Mouse (Mus musculus) lung, embryonic 14.5 days (tissue): ENCODE measurements around the gene Shroom2. TPM values are rescaled to one million over a fixed set of nuclear protein-coding genes. Genes with fewer than 3 reads are reported as not detected.

Source experiments
- ATAC-seq: fragments of 200-750 bp; cut with Nextera tagmentation; 2 replicates; pipeline ENCODE4 v1.8.0; 2017; ENCODE audit warnings: mild to moderate bottlenecking, moderate TSS enrichment, moderate library complexity; ENCODE audit not compliant: insufficient read depth
- DNase-seq: peaks from one replicate; pipeline ENCODE4 v3.0.0-alpha.2; 2015
- H3K27ac ChIP-seq: fragments of 300-500 bp; sonication (generic); 2 replicates; pipeline ENCODE4 v1.5.1; 2014; ENCODE audit warnings: low read depth, mild to moderate bottlenecking, moderate library complexity
- H3K27me3 ChIP-seq: fragments of 300-500 bp; sonication (generic); 2 replicates; pipeline ENCODE4 v1.6.1; 2014; ENCODE audit warnings: low read length, control low read depth; ENCODE audit not compliant: insufficient read depth
- H3K36me3 ChIP-seq: fragments of 300-500 bp; sonication (generic); 2 replicates; pipeline ENCODE4 v1.6.1; 2014; ENCODE audit warnings: control low read depth; ENCODE audit not compliant: insufficient read depth
- H3K4me1 ChIP-seq: fragments of 300-500 bp; sonication (generic); 2 replicates; pipeline ENCODE4 v1.6.1; 2014; ENCODE audit warnings: antibody characterized with exemption, control low read depth; ENCODE audit not compliant: insufficient read depth
- H3K4me2 ChIP-seq: fragments of 300-500 bp; sonication (generic); 2 replicates; pipeline ENCODE4 v1.6.1; 2014; ENCODE audit warnings: mild to moderate bottlenecking
- H3K4me3 ChIP-seq: fragments of 300-500 bp; sonication (generic); 2 replicates; pipeline ENCODE4 v1.5.1; 2014; ENCODE audit warnings: low read depth, low read length
- H3K9ac ChIP-seq: fragments of 300-500 bp; sonication (generic); 2 replicates; pipeline ENCODE4 v1.6.1; 2014
- H3K9me3 ChIP-seq: fragments of 300-500 bp; sonication (generic); 2 replicates; pipeline ENCODE4 v1.6.1; 2016; ENCODE audit warnings: low read depth, low read length, control low read depth
- CTCF ChIP-seq: IDR thresholded peaks from 2 replicates; pipeline ENCODE4 v1.5.1; 2016; ENCODE audit warnings: antibody characterized with exemption, low read depth
- WGBS: fragments of 180-500 bp; shearing (Covaris S2); extraction: QIAGEN DNeasy Blood & Tissue Kit; methylation state at CpG from one replicate; pipeline ENCODE4 v1.1.7; 2014; 5-methylcytosine and 5-hydroxymethylcytosine counted together
- polyA plus RNA-seq: library from polyadenylated mRNA; unstranded; fragments of >200 nt; fragmentation: Nextera tagmentation; extraction: Ambion mirVana; gene quantifications from 2 replicates; pipeline ENCODE4 v1.2.1, GENCODE M21; 2014

The Shroom2 gene
- polyA plus RNA-seq, result 11.8 and 12.2 TPM in 2 replicates

GRCm38 (mm10) chrX:152768891-152769599, at the start of gene Shroom2:
Gene Shroom2, minus strand, starts transcription at chrX:152769465.
- Histone ChIP-seq H3K4me3 (peak within 1 kb of the TSS; percentile 60), H3K27ac (peak within 1 kb of the TSS; percentile 72), H3K27me3 (peaks cover 8% of the 10 kb centered on the region; the same call in 1 of the 2 replicates), H3K4me2 (peak within 1 kb of the TSS; percentile 58), H3K36me3 (no peaks in the 10 kb centered on the region), H3K4me1 (no peaks in the 10 kb centered on the region), H3K9me3 (no peaks in the 10 kb centered on the region), H3K9ac (peak within 1 kb of the TSS; percentile 66)
- ATAC-seq (peak; percentile 83), DNase-seq (peak; percentile 32)
- 7% methylated on average over 51 of the region's 55 CpGs for WGBS
- no peak for TF ChIP-seq CTCF

- H3K27ac ChIP-seq, result no peak overlapping the region
- no peak overlapping the region for H3K4me3 ChIP-seq
- no peaks in the 10 kb centered on the region for H3K4me1 ChIP-seq
- ATAC-seq (no peak), DNase-seq (peak; percentile 19)
- H3K4me2 ChIP-seq, result no peak overlapping the region
- no peaks in the 10 kb centered on the region for H3K27me3 ChIP-seq
- no peaks in the 10 kb centered on the region for H3K36me3 ChIP-seq
- no peaks in the 10 kb centered on the region for H3K9me3 ChIP-seq
- H3K9ac ChIP-seq, result no peak overlapping the region
- peak; percentile 57 for TF ChIP-seq CTCF
These were observed 49.7 kb upstream of the Shroom2 start for GRCm38 (mm10) chrX:152818996-152819395.

- H3K27ac ChIP-seq, result no peak overlapping the region
- H3K9me3 ChIP-seq, result no peaks in the 10 kb centered on the region
- ATAC-seq (no peak), DNase-seq (no peak)
- H3K9ac ChIP-seq, result no peak overlapping the region
- no peaks in the 10 kb centered on the region for H3K4me1 ChIP-seq
- no peak overlapping the region for H3K4me2 ChIP-seq
- H3K4me3 ChIP-seq, result no peak overlapping the region
- no peaks in the 10 kb centered on the region for H3K36me3 ChIP-seq
- TF ChIP-seq CTCF, result no peak
- H3K27me3 ChIP-seq, result no peaks in the 10 kb centered on the region
- WGBS, result 58% methylated on average over 3 of the region's 3 CpGs
These were observed 44.1 kb upstream of the Shroom2 start for GRCm38 (mm10) chrX:152813339-152813738.

- Histone ChIP-seq H3K4me3 (no peak overlapping the region), H3K4me1 (no peaks in the 10 kb centered on the region), H3K4me2 (no peak overlapping the region), H3K36me3 (no peaks in the 10 kb centered on the region), H3K27ac (no peak overlapping the region), H3K9ac (no peak overlapping the region), H3K9me3 (no peaks in the 10 kb centered on the region), H3K27me3 (no peaks in the 10 kb centered on the region)
- no peak for DNase-seq
- ATAC-seq, result no peak
- TF ChIP-seq CTCF, result no peak
These were observed 36.1 kb upstream of the Shroom2 start for GRCm38 (mm10) chrX:152805317-152805716.

GRCm38 (mm10) chrX:152788611-152789010, 19.3 kb upstream of the Shroom2 start:
- H3K4me3 ChIP-seq, result no peak overlapping the region
- ATAC-seq (no peak), DNase-seq (no peak)
- no peaks in the 10 kb centered on the region for H3K9me3 ChIP-seq
- no peak overlapping the region for H3K27ac ChIP-seq
- H3K4me1 ChIP-seq, result no peaks in the 10 kb centered on the region
- 58% methylated on average over 2 of the region's 2 CpGs for WGBS
- H3K9ac ChIP-seq, result no peak overlapping the region
- H3K36me3 ChIP-seq, result no peaks in the 10 kb centered on the region
- no peak for TF ChIP-seq CTCF
- no peak overlapping the region for H3K4me2 ChIP-seq
- no peaks in the 10 kb centered on the region for H3K27me3 ChIP-seq

GRCm38 (mm10) chrX:152788129-152788528, 18.9 kb upstream of the Shroom2 start:
- no peak for DNase-seq
- no peaks in the 10 kb centered on the region for H3K4me1 ChIP-seq

GRCm38 (mm10) chrX:152781720-152782403, 12.6 kb upstream of the Shroom2 start, which contains the start of gene Gpr143:
Gene Gpr143, plus strand, starts transcription at chrX:152781921.
- no peak within 1 kb of the TSS for H3K27ac ChIP-seq
- 20% methylated on average over 25 of the region's 26 CpGs for WGBS
- H3K4me1 ChIP-seq, result no peaks in the 10 kb centered on the region
- no peaks in the 10 kb centered on the region for H3K9me3 ChIP-seq
- H3K4me3 ChIP-seq, result peak within 1 kb of the TSS; percentile 22; the same call in 1 of the 2 replicates
- peak within 1 kb of the TSS; percentile 54 for H3K4me2 ChIP-seq
- no peaks in the 10 kb centered on the region for H3K36me3 ChIP-seq
- peak; percentile 24 for DNase-seq
- no peaks in the 10 kb centered on the region for H3K27me3 ChIP-seq
- H3K9ac ChIP-seq, result no peak within 1 kb of the TSS
- TF ChIP-seq CTCF, result no peak
- ATAC-seq, result peak; percentile 60; the same call in 1 of the 2 replicates

More at GRCm38 (mm10) chrX:152788129-152788528, 18.9 kb upstream of the Shroom2 start:
- WGBS, result 74% methylated on average over 1 of the region's 1 CpGs
- no peak overlapping the region for H3K9ac ChIP-seq
- no peak overlapping the region for H3K4me2 ChIP-seq
- no peak overlapping the region for H3K27ac ChIP-seq
- TF ChIP-seq CTCF, result no peak
- no peaks in the 10 kb centered on the region for H3K27me3 ChIP-seq
- H3K36me3 ChIP-seq, result no peaks in the 10 kb centered on the region
- no peaks in the 10 kb centered on the region for H3K9me3 ChIP-seq
- H3K4me3 ChIP-seq, result no peak overlapping the region
- ATAC-seq, result no peak
